Mouse (Mus musculus): ENCODE data around the gene Clec4n. TPM values are rescaled to one million over a fixed set of nuclear protein-coding genes. Genes with fewer than 3 reads are reported as not detected.
"Not testable (repeated sequence)": the region's sequence is repeated elsewhere in the genome, so short reads cannot be mapped to it uniquely, and the experiment has no call there.

Clec4n gene
- not detected for total RNA-seq (2022)

DNA sequence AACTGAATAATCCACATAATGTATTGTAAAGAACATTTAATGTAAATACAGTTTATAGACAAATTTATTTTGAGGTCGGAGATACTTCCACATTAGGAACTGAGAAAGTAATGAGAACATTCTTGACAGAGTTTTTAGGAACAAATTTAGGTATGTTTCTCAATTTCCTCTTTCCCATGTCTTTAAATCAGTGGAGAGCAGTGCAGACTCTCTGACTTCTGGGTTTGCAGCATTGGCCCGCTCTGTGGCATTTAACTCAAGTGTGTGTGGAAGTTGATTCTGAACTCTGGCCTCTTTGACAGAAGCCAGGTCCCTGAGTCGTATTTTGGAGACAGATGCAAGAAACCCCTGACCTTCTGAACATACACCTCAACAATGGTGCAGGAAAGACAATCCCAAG, at the start of gene Clec4n:
TSS of gene Clec4n (plus strand) at position 200 of the 400 bp plus-strand sequence.
- no peak for DNase-seq (ENCODE audit: low spot score in 2 of 2)

GRCm38 (mm10) chr6:123184862-123185261, 44.8 kb upstream of the Clec4n start:
- not testable (repeated sequence) for DNase-seq (ENCODE audit: low spot score in 2 of 2)

GRCm38 (mm10) chr6:123207187-123208076, 22.2 kb upstream of the Clec4n start:
- no peak for DNase-seq (ENCODE audit: low spot score in 2 of 2)

DNA sequence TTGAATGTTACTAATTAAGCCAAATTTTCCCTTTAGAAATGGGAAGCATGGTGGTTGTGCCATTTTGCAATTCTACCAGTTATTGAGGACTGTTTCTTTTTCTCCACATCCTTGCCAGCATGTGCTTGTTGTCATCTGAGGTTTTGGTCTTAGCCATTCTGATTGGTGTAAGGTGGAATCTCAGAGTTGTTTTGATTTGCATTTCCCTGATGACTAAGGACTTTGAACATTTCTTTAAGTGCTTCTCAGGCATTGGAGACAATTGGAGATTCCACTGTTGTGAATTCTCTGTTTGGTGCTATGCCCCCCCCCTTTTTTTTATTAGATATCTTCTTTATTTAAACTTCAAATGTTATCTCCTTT, 21.6 kb upstream of the Clec4n start:
- not testable (repeated sequence) for DNase-seq (ENCODE audit: low spot score in 2 of 2)

- DNase-seq (ENCODE audit: low spot score in 2 of 2), result no peak
These were observed 17.9 kb upstream of the Clec4n start for GRCm38 (mm10) chr6:123211726-123212125.

DNA sequence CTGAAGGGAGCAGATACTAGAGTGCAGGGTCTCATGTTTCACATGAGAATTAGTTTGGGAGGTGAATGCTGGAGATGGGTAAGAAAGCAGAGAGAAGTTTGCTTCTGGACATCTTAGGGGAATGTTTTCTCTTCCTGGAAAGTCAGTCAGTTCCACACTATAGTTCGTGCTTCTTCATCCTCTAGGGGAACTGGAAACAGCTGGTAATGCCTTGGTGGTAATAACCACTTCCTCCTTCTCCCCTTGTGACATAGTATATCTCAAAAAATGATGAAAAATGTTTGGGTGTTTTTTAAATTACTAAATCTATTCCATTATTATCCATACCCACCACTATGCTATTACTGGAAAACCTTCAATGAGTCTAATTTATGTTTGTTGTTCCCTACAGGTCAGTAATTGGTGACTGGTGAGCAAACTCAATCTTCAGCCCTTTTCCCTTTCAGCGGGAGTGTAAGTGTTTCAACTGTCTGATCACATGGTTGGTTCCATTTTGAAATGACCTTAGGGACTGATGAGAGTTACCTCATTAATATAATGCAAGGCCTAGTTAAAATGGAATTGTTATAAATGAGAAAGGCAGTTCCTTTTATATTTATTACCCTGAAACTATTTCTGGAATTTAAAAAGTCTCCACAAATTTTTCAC, 2.0 kb upstream of the Clec4n start:
- DNase-seq (ENCODE audit: low spot score in 2 of 2), result no peak

GRCm38 (mm10) chr6:123231149-123231548, 1.5 kb downstream of the Clec4n start:
- no peak for DNase-seq (ENCODE audit: low spot score in 2 of 2)

GRCm38 (mm10) chr6:123237582-123237981, 7.9 kb downstream of the Clec4n start:
- no peak for DNase-seq (ENCODE audit: low spot score in 2 of 2)

GRCm38 (mm10) chr6:123244201-123244600, 14.6 kb downstream of the Clec4n start:
- DNase-seq (ENCODE audit: low spot score in 2 of 2), result no peak

DNA sequence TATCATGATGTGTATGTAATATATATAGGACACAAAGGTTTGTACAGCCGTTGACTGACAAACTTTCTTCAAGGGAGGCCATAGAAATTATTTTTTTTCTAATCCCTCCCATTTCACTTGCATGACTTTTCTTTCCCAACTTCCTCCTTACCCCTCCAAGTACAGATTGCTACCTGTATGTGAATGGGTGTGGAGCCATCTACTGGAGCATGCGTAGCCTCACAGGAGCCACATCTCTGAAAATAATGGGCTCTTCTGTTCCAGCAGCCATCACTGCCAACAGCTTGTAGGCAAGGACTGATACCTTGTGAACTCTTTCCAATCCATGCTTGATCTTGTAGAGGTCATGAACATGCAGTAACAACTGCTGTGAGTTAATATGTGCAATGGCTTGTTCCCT, 19.2 kb downstream of the Clec4n start:
- not testable (repeated sequence) for DNase-seq (ENCODE audit: low spot score in 2 of 2)

DNA sequence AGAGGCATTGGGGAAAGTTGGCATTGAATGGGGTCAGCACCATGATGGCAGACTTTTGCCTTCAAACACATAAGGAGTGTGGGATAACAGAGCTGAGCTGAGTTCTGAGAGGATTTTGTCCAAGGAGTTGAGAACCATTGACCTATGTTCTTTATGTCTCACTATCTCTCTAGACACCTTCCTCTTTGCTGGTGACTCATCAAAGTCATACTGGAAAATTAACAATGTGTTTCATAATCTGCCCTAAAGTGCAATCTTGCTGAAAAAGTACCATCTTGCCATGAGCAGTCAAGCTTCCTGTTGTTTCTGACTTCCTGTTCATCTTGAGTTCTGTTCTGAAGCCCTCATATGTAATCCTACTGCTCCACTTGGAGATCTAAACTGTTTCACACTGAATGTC, 23.1 kb downstream of the Clec4n start:
- no peak for DNase-seq (ENCODE audit: low spot score in 2 of 2)

DNA sequence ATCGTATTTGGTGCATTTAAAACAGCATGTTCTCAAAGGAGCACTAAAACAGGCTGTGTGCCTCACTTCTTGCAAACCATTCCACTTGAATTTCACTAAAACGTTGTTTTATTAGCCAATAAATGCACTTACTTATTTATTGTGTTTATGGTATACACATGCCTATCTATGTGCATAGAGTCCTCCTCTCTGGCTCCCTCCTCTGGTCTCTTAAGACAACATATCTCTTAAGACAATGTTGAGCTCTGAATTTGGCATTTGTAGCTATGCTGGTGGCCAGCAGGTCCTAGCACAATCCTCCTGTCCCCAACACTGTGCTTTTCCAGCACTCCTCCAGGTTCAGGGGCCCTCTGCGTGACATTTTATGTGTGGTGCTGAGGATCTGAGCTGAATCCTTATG, 29.3 kb downstream of the Clec4n start:
- no peak for DNase-seq (ENCODE audit: low spot score in 2 of 2)

DNA sequence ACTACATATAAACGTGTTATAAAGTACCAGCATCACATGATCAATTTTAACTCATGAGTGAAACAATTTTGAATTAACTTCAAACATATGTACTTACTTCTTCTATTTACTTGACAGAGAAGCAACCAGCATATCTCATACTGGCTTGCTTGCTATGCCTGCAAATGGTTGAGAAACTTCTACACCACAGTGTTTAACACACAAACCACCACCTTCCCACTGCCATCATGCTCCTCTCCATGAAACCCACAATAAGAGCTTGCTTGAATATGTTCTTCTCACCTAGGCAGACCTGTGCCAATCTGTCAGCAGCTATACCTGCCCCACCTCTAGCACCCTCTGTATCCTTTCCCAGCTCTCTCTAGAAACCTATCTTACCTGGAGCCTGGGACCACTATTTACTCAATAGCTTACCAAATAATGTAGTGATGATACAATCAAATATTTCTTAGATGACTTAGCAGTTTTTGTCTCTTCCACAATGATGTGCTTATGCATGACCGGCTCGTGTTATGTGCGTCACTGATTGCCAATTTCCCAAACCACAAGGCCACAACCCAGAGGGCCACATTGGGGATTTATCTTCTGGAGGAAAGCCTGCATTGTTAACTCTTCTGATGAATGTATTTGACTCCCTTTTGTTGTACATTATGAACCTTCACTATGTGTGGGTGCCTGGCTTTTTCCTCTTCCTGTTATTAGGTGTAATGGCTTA, 30.4 kb downstream of the Clec4n start:
- DNase-seq (ENCODE audit: low spot score in 2 of 2), result no peak

GRCm38 (mm10) chr6:123260868-123261267, 31.2 kb downstream of the Clec4n start:
- DNase-seq (ENCODE audit: low spot score in 2 of 2), result no peak

GRCm38 (mm10) chr6:123261555-123262161, 32.0 kb downstream of the Clec4n start, which contains the start of gene Clec4d:
TSS of gene Clec4d (plus strand) at chr6:123262111.
- DNase-seq (ENCODE audit: low spot score in 2 of 2), result no peak

DNA sequence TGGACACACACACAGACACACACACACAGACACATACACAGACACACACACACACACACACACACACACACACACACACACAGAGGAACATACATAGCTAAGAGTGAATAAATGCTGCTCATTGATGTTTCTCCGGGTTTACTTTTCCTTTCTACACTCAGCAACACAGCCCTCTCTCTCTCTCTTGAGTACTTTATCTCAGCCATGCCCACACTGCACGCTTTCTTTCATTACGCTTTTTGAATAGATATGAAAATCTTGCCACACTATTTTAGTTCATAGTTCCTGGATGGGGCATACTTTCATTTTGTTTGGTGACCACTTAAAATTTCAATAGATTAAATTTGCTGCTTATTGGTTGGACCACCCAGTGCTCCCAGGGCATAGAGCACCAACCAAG, 34.6 kb downstream of the Clec4n start:
- DNase-seq (ENCODE audit: low spot score in 2 of 2), result no peak

GRCm38 (mm10) chr6:123265809-123266208, 36.2 kb downstream of the Clec4n start:
- DNase-seq (ENCODE audit: low spot score in 2 of 2), result no peak

DNA sequence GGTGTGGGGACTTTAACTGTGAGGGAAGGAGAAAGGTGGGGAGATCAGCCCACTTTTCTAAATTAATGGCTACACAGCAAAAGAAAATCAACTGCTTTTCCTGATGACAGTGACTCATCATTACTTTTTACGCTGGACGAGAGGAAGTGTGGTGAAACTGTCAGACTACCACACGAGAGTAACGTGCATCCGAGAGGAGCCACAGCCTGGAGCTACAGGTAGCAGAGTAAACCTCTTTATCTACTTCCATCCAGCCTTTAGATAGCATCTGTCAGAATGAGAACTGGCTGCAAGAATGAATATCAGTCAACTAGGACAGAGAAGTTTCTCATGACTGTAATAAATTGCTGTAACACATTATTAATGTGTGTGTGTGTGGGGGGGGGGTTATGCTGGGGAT, 37.3 kb downstream of the Clec4n start:
- DNase-seq (ENCODE audit: low spot score in 2 of 2), result no peak

DNA sequence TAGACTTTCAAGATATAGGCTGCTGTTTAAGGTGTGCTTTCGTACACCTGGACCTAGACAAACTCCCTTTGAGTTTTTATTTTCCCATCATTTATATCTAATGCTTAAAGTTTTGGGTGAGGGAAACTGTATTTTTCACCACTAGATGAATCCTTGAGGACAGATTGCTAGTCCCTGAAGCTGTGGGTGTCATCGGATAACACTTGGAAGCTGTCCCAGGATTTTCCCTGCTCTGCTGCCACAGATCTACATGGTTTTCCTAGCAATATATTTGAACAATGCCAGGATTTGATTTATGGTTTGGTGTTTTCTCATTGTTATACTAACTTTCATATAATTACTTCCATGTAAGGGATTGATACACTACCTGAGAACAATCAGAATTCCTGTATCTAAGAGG, 49.8 kb downstream of the Clec4n start:
- DNase-seq (ENCODE audit: low spot score in 2 of 2), result peak in 1 of 2 experiments; percentile 5

GRCm38 (mm10) chr6:123286311-123286710, 56.7 kb downstream of the Clec4n start:
- no peak for DNase-seq (ENCODE audit: low spot score in 2 of 2)

GRCm38 (mm10) chr6:123288931-123289330, 59.3 kb downstream of the Clec4n start:
- DNase-seq (ENCODE audit: low spot score in 2 of 2), result no peak

- DNase-seq (ENCODE audit: low spot score in 2 of 2), result no peak
These were observed 60.1 kb downstream of the Clec4n start, which contains the start of gene Clec4e for GRCm38 (mm10) chr6:123289753-123290152. TSS of gene Clec4e (minus strand) at chr6:123289870.
